Mouse (Mus musculus) forebrain, embryonic 13.5 days (tissue): ENCODE measurements around the gene Arhgap9. TPM values are rescaled to one million over a fixed set of nuclear protein-coding genes. Genes with fewer than 3 reads are reported as not detected.

ENCODE experiments used
- ATAC-seq: fragments of 200-750 bp; cut with Nextera tagmentation; 2 replicates; pipeline ENCODE4 v1.8.0; 2017
- H3K27ac ChIP-seq: fragments of 300-500 bp; sonication (generic); 2 replicates; pipeline ENCODE4 v1.5.1; 2015; ENCODE audit warnings: inconsistent platforms, mild to moderate bottlenecking, moderate library complexity
- H3K27me3 ChIP-seq: fragments of 300-500 bp; sonication (generic); 2 replicates; pipeline ENCODE4 v1.6.1; 2015; ENCODE audit warnings: mild to moderate bottlenecking, inconsistent platforms
- H3K36me3 ChIP-seq: fragments of 300-500 bp; sonication (generic); 2 replicates; pipeline ENCODE4 v1.6.1; 2015; ENCODE audit warnings: mild to moderate bottlenecking, inconsistent platforms; ENCODE audit not compliant: poor library complexity, severe bottlenecking
- H3K4me1 ChIP-seq: fragments of 300-500 bp; sonication (generic); 2 replicates; pipeline ENCODE4 v1.6.1; 2015; ENCODE audit warnings: inconsistent platforms
- H3K4me2 ChIP-seq: fragments of 300-500 bp; sonication (generic); 2 replicates; pipeline ENCODE4 v1.6.1; 2015; ENCODE audit warnings: inconsistent platforms, mild to moderate bottlenecking, moderate library complexity
- H3K4me3 ChIP-seq: fragments of 300-500 bp; sonication (generic); 2 replicates; pipeline ENCODE4 v1.5.1; 2015; ENCODE audit warnings: mild to moderate bottlenecking, inconsistent platforms
- H3K9ac ChIP-seq: fragments of 300-500 bp; sonication (generic); 2 replicates; pipeline ENCODE4 v1.6.1; 2015; ENCODE audit warnings: mild to moderate bottlenecking, inconsistent platforms
- H3K9me3 ChIP-seq: fragments of 300-500 bp; sonication (generic); replicated peaks from 2 replicates; pipeline ENCODE4 v1.6.1; 2016; ENCODE audit warnings: inconsistent platforms
- WGBS: fragments of 180-500 bp; shearing (Covaris S2); methylation state at CpG from one replicate; pipeline ENCODE4 v1.1.7; 2015; 5-methylcytosine and 5-hydroxymethylcytosine counted together
- polyA plus RNA-seq: library from polyadenylated mRNA; unstranded; fragments of >200 nt; fragmentation: Nextera tagmentation; extraction: Ambion mirVana; gene quantifications from 2 replicates; pipeline ENCODE4 v1.2.1, GENCODE M21; 2015

Gene Arhgap9
- polyA plus RNA-seq: 0.39 and 0.72 TPM in 2 replicates

DNA sequence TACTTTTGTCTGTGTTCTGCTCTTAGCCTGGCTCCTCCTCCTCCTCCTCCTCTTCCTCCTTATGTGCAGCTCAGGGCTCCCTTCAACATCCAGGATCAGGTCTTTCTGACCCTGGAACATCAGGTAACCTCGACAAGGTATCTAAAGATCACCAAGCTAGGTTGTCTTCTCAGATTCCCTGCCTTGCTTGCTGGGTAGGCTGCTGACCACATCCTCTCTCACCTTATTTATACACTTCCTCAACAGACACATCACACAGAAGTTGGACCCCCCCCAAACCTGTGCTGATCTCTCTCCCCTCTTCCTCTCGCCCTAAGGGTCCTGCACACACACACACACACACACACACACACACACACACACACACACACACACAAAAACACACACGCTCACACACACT, at the start of gene Arhgap9:
Gene Arhgap9, plus strand, starts transcription at position 344 of the 400 bp plus-strand sequence.
- H3K4me1 ChIP-seq: peaks cover 10% of the 10 kb centered on the region
- WGBS: 82% methylated on average over 3 of the region's 3 CpGs
- H3K36me3 ChIP-seq: no peaks in the 10 kb centered on the region
- H3K4me3 ChIP-seq: no peak within 1 kb of the TSS
- peaks cover 59% of the 10 kb centered on the region for H3K27me3 ChIP-seq
- no peak within 1 kb of the TSS for H3K4me2 ChIP-seq
- H3K27ac ChIP-seq: no peak within 1 kb of the TSS
- no peaks in the 10 kb centered on the region for H3K9me3 ChIP-seq
- H3K9ac ChIP-seq: no peak within 1 kb of the TSS
- ATAC-seq: no peak

- H3K4me2 ChIP-seq: no peak overlapping the region
- peaks cover 19% of the 10 kb centered on the region for H3K4me1 ChIP-seq
- H3K27me3 ChIP-seq: no peaks in the 10 kb centered on the region
- ATAC-seq: no peak
- WGBS: 89% methylated on average over 5 of the region's 5 CpGs
- H3K9me3 ChIP-seq: no peaks in the 10 kb centered on the region
- H3K9ac ChIP-seq: no peak overlapping the region
- no peak overlapping the region for H3K4me3 ChIP-seq
- peaks cover 86% of the 10 kb centered on the region for H3K36me3 ChIP-seq
- no peak overlapping the region for H3K27ac ChIP-seq
These were observed 49.4 kb upstream of the Arhgap9 start for GRCm38 (mm10) chr10:127272371-127272770.

- WGBS: 91% methylated on average over 11 of the region's 11 CpGs
- ATAC-seq: no peak
- no peak overlapping the region for H3K4me3 ChIP-seq
- H3K9ac ChIP-seq: no peak overlapping the region
- H3K27ac ChIP-seq: no peak overlapping the region
- no peaks in the 10 kb centered on the region for H3K4me1 ChIP-seq
- H3K9me3 ChIP-seq: no peaks in the 10 kb centered on the region
- H3K36me3 ChIP-seq: peaks cover 95% of the 10 kb centered on the region
- H3K27me3 ChIP-seq: no peaks in the 10 kb centered on the region
- no peak overlapping the region for H3K4me2 ChIP-seq
These were observed 47.3 kb upstream of the Arhgap9 start for GRCm38 (mm10) chr10:127274261-127275022.

DNA sequence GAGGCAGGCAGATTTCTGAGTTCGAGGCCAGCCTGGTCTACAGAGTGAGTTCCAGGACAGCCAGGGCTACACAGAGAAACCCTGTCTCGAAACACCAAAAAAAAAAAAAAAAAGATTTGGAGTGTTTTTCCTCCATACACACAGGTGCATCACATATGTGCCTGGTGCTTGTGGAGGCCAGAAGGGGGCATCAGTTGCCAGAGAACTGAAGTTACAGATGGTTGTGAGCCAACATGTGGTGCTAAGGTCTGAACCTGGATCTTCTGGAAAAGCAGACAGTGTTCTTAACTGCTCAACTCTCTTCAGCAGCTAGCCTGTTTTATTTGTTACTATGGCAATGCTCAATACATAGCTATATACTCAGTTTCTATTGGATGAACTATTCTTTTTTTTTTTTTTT, 42.0 kb upstream of the Arhgap9 start:
- Histone ChIP-seq H3K36me3 (peaks cover 98% of the 10 kb centered on the region), H3K4me1 (0 out of 2 replicates have a peak, but pooled peaks cover 5% of the 10 kb centered on the region), H3K4me3 (no peak overlapping the region), H3K9ac (no peak overlapping the region), H3K9me3 (no peaks in the 10 kb centered on the region), H3K27ac (no peak overlapping the region), H3K27me3 (no peaks in the 10 kb centered on the region), H3K4me2 (no peak overlapping the region)
- ATAC-seq: no peak
- 88% methylated on average over 2 of the region's 2 CpGs for WGBS

DNA sequence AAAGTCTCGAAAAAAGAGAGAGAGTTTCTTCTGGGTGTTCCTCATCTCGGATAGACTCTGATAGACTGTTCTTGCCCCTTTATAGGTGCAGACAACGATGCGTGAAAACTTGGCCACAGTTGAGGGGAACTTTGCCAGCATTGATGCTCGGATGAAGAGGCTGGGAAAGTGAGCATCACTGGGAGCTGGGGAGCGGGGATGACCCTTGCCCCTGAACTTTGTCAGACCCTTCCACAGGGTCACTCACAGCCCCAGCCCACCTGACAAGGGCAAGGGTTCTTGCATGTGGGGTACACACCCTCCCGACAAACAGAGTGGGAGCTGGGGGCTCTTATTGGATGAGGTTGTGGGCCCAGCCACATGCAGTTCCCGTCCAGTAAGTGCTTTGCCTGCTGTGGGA, 40.4 kb upstream of the Arhgap9 start:
- Histone ChIP-seq H3K27me3 (no peaks in the 10 kb centered on the region), H3K9ac (no peak overlapping the region), H3K4me3 (no peak overlapping the region), H3K4me2 (no peak overlapping the region), H3K9me3 (no peaks in the 10 kb centered on the region), H3K36me3 (peaks cover 98% of the 10 kb centered on the region), H3K27ac (no peak overlapping the region), H3K4me1 (peaks cover 20% of the 10 kb centered on the region)
- ATAC-seq: no peak
- WGBS: 85% methylated on average over 8 of the region's 8 CpGs

DNA sequence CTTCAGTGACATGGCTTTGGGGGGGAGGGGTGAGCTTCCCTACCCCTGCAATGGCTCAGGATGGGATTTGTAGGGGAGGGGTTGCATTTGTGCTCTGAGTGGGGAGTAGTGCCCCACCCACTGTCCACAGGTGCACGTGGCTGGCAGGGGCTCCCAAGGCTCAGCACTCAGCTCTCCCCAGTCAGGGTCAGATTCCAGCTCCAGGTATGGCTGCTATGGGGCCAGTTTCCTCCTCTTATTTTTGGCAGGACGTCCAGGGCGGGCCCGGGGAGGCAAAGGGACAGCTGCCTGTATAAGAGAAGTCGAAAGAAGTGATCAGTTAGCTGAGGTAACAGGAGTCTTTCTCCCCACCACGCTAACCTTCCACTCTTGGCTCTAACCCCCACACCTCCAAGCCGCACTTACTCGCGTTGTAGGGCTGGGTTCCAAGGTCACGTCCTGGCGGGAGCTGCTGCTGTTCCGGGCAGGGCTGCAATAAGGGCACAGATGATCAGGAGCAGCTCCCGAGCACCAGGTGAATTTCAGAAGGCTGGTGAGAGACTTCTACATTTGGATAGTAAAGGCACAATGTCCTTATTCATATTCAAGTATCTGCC, 39.0 kb upstream of the Arhgap9 start:
- no peak for ATAC-seq
- Histone ChIP-seq H3K4me2 (no peak overlapping the region), H3K27ac (no peak overlapping the region), H3K4me3 (no peak overlapping the region), H3K4me1 (peaks cover 34% of the 10 kb centered on the region), H3K36me3 (peaks cover 94% of the 10 kb centered on the region), H3K27me3 (no peaks in the 10 kb centered on the region), H3K9me3 (no peaks in the 10 kb centered on the region), H3K9ac (no peak overlapping the region)
- 90% methylated on average over 13 of the region's 13 CpGs for WGBS

DNA sequence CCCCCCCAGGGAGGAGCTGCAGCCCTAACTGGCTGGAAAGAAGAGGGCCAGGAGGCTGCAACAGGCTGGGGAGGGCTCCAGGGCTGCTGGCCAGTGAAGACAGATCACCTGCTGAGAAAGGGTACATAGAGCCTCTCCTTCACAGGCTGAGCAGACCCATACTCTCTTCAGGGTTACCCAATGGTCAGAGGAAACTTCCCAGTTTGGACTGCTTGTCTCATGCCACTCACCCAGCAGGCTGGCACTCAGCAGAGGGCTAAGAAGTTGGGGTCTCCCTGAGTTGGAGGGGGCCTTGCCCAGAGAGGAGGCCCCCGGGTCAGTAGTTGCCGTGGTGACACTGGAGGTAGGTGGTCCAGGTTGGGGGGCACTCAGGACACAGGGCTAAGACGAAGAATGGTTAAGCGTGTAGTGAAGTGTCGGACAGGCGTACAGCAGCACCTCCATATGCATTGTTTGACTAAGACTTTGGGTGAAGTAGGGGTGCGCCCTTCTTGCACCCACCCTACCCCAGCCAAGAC, 37.6 kb upstream of the Arhgap9 start:
- H3K9ac ChIP-seq: no peak overlapping the region
- no peaks in the 10 kb centered on the region for H3K9me3 ChIP-seq
- no peak overlapping the region for H3K4me2 ChIP-seq
- ATAC-seq: no peak
- no peaks in the 10 kb centered on the region for H3K27me3 ChIP-seq
- no peak overlapping the region for H3K4me3 ChIP-seq
- H3K36me3 ChIP-seq: peaks cover 81% of the 10 kb centered on the region
- peaks cover 40% of the 10 kb centered on the region for H3K4me1 ChIP-seq
- WGBS: 94% methylated on average over 7 of the region's 7 CpGs
- H3K27ac ChIP-seq: no peak overlapping the region; the same call in 1 of the 2 replicates

DNA sequence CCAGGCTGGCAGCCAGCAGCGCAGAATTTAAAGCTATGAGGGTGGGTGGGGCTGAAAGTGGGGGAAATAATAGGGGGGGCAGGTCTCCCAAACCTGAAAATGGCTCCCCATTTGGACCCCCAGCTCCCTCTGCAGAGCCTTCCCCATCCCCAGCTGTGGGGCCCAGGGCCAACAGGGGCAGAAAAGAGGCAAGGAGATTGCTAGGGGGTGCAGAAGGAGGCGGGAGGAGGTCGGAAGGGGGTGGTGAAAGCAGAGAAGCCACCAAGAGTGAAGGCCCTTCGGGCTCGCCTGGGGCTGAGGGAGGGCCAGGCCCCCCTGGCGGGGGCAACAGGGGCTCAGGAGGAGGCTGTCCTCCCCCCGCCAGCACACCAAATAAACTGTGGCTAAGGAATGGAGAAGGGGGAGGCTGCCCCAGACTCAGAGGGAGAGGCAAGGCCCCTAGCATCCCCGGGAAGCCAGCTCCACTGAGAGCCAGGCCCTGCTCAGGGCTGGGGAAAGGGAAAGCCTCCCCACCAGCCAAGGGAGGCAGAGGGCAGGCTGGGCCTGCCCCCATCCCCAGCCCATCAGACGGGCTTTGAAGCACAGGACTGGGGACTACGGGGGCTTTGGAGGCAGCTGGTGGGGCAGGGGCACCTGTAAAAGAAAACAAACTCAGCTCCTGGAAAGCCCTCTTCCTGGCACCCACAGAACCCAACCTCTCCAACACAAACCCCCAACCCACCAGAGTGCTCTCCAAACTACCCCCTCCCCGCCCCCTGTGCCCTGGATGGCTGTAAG, 36.9 kb upstream of the Arhgap9 start:
- 77% methylated on average over 11 of the region's 11 CpGs for WGBS

DNA sequence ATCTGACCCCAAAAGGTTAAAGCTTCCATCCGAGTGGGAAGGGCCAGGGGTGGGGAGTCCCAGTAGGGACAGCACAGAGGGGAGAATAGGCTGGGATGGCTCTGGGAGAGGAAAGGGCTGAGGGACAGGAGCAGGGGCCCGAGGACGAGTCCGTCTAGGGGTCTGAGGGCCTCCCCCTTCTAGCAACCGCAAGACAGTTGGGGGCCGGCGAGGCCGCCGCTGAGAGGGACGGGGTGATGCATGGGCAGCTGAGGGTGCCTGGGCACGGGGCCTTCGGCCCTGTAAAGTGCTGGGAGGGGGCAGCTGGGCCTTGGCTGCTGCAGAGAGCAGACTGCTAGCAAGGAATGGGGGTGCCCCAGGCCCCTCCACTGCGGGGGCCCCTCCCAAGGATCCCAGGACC, 36.1 kb upstream of the Arhgap9 start:
- Histone ChIP-seq H3K4me1 (peaks cover 50% of the 10 kb centered on the region), H3K9ac (peak overlapping the region; percentile 45), H3K4me2 (no peak overlapping the region), H3K27me3 (no peaks in the 10 kb centered on the region), H3K4me3 (no peak overlapping the region), H3K9me3 (no peaks in the 10 kb centered on the region), H3K27ac (peak overlapping the region; percentile 48), H3K36me3 (peaks cover 67% of the 10 kb centered on the region)
- 70% methylated on average over 11 of the region's 13 CpGs for WGBS
- ATAC-seq: no peak

More for the DNA sequence above, 36.9 kb upstream of the Arhgap9 start:
- Histone ChIP-seq H3K4me1 (peaks cover 48% of the 10 kb centered on the region), H3K36me3 (peaks cover 75% of the 10 kb centered on the region), H3K4me2 (no peak overlapping the region), H3K4me3 (no peak overlapping the region), H3K9me3 (no peaks in the 10 kb centered on the region), H3K27ac (no peak overlapping the region), H3K9ac (peak overlapping the region; percentile 45; the same call in 1 of the 2 replicates), H3K27me3 (no peaks in the 10 kb centered on the region)
- no peak for ATAC-seq

GRCm38 (mm10) chr10:127286194-127286593, 35.6 kb upstream of the Arhgap9 start:
- Histone ChIP-seq H3K27me3 (no peaks in the 10 kb centered on the region), H3K9me3 (no peaks in the 10 kb centered on the region), H3K9ac (peak overlapping the region; percentile 86), H3K4me1 (peaks cover 53% of the 10 kb centered on the region), H3K4me2 (peak overlapping the region; percentile 88), H3K27ac (0 out of 2 replicates have a peak overlapping the region, but pooled peaks have one; percentile 16), H3K4me3 (peak overlapping the region; percentile 68; the same call in 1 of the 2 replicates), H3K36me3 (peaks cover 62% of the 10 kb centered on the region)
- WGBS: 71% methylated on average over 7 of the region's 7 CpGs
- ATAC-seq: no peak

DNA sequence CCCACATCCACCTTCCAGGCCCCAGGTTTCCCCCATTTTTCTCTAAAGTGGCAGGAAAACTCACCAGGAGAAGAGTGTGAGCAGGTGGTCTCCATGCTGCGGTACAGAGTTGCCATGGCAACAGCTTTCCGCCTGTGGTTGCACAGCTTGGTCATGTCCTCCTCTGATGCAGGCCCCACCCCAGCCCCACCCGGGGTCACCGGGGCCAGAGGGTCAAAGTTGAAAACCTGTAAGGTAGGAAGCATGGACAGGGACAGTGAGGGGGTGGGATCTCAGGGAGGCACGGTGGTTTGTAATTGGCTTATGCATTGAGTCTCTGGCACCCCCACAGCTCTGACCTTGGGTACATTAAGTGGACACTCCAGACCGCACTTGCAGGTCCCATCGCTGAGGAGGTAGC, 35.0 kb upstream of the Arhgap9 start:
- H3K4me3 ChIP-seq: peak overlapping the region; percentile 68
- H3K27me3 ChIP-seq: no peaks in the 10 kb centered on the region
- peaks cover 56% of the 10 kb centered on the region for H3K36me3 ChIP-seq
- 0 out of 2 replicates have a peak overlapping the region, but pooled peaks have one; percentile 16 for H3K27ac ChIP-seq
- peaks cover 58% of the 10 kb centered on the region for H3K4me1 ChIP-seq
- no peak for ATAC-seq
- WGBS: 43% methylated on average over 7 of the region's 7 CpGs
- H3K9ac ChIP-seq: peak overlapping the region; percentile 86
- no peaks in the 10 kb centered on the region for H3K9me3 ChIP-seq
- peak overlapping the region; percentile 88 for H3K4me2 ChIP-seq
